Mouse (Mus musculus) erythroblast, embryonic 14.5 days (primary cell): ENCODE measurements around the gene Gtf2b.

Source experiments
- GATA1 ChIP-seq: IDR thresholded peaks from 2 replicates; pipeline ENCODE4 v1.6.1; 2012; ENCODE audit warnings: low read length, inconsistent platforms, mixed read lengths
- TAL1 ChIP-seq: IDR thresholded peaks from 3 replicates; pipeline ENCODE4 v1.6.1; 2012; ENCODE audit warnings: low read length, inconsistent platforms, mixed read lengths

DNA sequence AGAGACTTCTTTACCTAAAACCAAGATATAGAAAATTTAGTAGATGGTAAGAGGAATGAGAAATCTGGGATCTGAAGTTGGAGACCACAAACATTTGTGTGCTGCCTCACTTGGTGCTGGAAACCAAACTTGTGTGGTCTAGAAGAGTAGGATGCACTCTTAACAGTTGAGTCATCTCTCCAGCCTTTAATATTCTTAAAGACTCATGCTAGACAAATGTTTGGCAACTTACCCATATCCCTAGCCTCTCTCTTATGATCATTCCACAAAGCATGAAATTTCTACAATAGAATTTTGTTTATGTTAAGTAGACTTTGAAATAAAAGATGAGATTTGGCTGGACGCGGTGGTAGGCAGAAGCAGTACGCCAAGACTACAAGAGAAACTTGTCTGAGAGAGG, 52.7 kb downstream of the Gtf2b start:
- TF ChIP-seq TAL1 (no peak), GATA1 (no peak)
